In genomic region chr9:35267976-35268715, GRCm38 (mm10) we compare ENCODE assay signal across 8 mouse cellular contexts. TPM values are rescaled to one million over a fixed set of nuclear protein-coding genes. Genes with fewer than 3 reads are reported as not detected.
DNase-seq lines count a peak whose midpoint lies in the region; ATAC-seq and TF ChIP-seq lines count a peak whose summit lies in the region.

No protein-coding gene starts in this region.

- H3K4me3 ChIP-seq in cerebellum, adult 2 months (replicated peaks; ENCODE audit: insufficient read depth, low read depth, low read length), result peak overlapping the region; percentile 69
- H3K4me3 ChIP-seq in testis, adult 2 months (ENCODE audit: control insufficient read depth, low read depth, low read length), result peak overlapping the region; percentile 94
- peak overlapping the region; percentile 77 for H3K4me3 ChIP-seq in hindbrain, embryonic 14.5 days (replicated peaks; ENCODE audit: low read length)
- peak overlapping the region; percentile 82 for H3K4me3 ChIP-seq in midbrain, embryonic 12.5 days

- H3K9me3 ChIP-seq in hindbrain, embryonic 14.5 days (ENCODE audit: control insufficient read depth, low read length), result no peaks in the 10 kb centered on the region
- no peaks in the 10 kb centered on the region for H3K9me3 ChIP-seq in midbrain, embryonic 12.5 days

- no peaks in the 10 kb centered on the region; the same call in 1 of the 2 replicates for H3K4me1 ChIP-seq in cerebellum, adult 2 months (ENCODE audit: control insufficient read depth, insufficient read depth, low read length)
- peaks cover 4% of the 10 kb centered on the region for H3K4me1 ChIP-seq in testis, adult 2 months (ENCODE audit: control insufficient read depth, insufficient read depth, low read length)
- H3K4me1 ChIP-seq in hindbrain, embryonic 14.5 days (replicated peaks; ENCODE audit: control insufficient read depth, insufficient read depth, low read length), result peaks cover 19% of the 10 kb centered on the region; the same call in 1 of the 2 replicates
- peaks cover 15% of the 10 kb centered on the region for H3K4me1 ChIP-seq in midbrain, embryonic 12.5 days

- H3K4me2 ChIP-seq in hindbrain, embryonic 14.5 days (replicated peaks), result peak overlapping the region; percentile 61
- H3K4me2 ChIP-seq in midbrain, embryonic 12.5 days (replicated peaks), result peak overlapping the region; percentile 65

- peaks cover 3% of the 10 kb centered on the region; the same call in 1 of the 2 replicates for H3K36me3 ChIP-seq in testis, adult 2 months (ENCODE audit: control insufficient read depth, insufficient read depth, low read length)
- peaks cover 15% of the 10 kb centered on the region for H3K36me3 ChIP-seq in hindbrain, embryonic 14.5 days (replicated peaks; ENCODE audit: control insufficient read depth, insufficient read depth)
- H3K36me3 ChIP-seq in midbrain, embryonic 12.5 days, result peaks cover 8% of the 10 kb centered on the region

- TF ChIP-seq POLR2A in cerebellum, adult 2 months (IDR thresholded peaks at IDR 0.05; ENCODE audit: borderline replicate concordance, insufficient read depth, low read length), result no peak
- no peak for TF ChIP-seq POLR2A in testis, adult 2 months (IDR thresholded peaks at IDR 0.05; ENCODE audit: control insufficient read depth, low read depth, low read length)

- H3K27ac ChIP-seq in cerebellum, adult 2 months (ENCODE audit: insufficient read depth, low read length), result peak overlapping the region; percentile 27
- H3K27ac ChIP-seq in testis, adult 2 months (ENCODE audit: control insufficient read depth, insufficient read depth, low read depth, low read length), result peak overlapping the region; percentile 69; the same call in 1 of the 2 replicates
- H3K27ac ChIP-seq in hindbrain, embryonic 14.5 days, result peak overlapping the region; percentile 70; the same call in 1 of the 2 replicates
- H3K27ac ChIP-seq in midbrain, embryonic 12.5 days (replicated peaks), result no peak overlapping the region

- 3% methylated on average over 21 of the region's 21 CpGs for WGBS in cerebellum, adult 2 months
- WGBS in hindbrain, embryonic 14.5 days, result 3% methylated on average over 21 of the region's 21 CpGs
- WGBS in midbrain, embryonic 12.5 days, result 4% methylated on average over 21 of the region's 21 CpGs

- H3K9ac ChIP-seq in hindbrain, embryonic 14.5 days, result peak overlapping the region; percentile 72
- peak overlapping the region; percentile 55 for H3K9ac ChIP-seq in midbrain, embryonic 12.5 days (replicated peaks)

- no peaks in the 10 kb centered on the region for H3K27me3 ChIP-seq in cerebellum, adult 2 months (ENCODE audit: control insufficient read depth, insufficient read depth, low read length)
- no peaks in the 10 kb centered on the region for H3K27me3 ChIP-seq in testis, adult 2 months (ENCODE audit: control insufficient read depth, insufficient read depth, low read length)
- H3K27me3 ChIP-seq in hindbrain, embryonic 14.5 days (ENCODE audit: control insufficient read depth, insufficient read depth, low read length), result no peaks in the 10 kb centered on the region
- H3K27me3 ChIP-seq in midbrain, embryonic 12.5 days, result no peaks in the 10 kb centered on the region

- no peak for TF ChIP-seq CTCF in cerebellum, adult 2 months (IDR thresholded peaks at IDR 0.05; ENCODE audit: borderline replicate concordance, insufficient read depth, low read depth, low read length)
- no peak for TF ChIP-seq CTCF in testis, adult 2 months (IDR thresholded peaks at IDR 0.05; ENCODE audit: control insufficient read depth, insufficient read depth, insufficient replicate concordance, low read depth, low read length)

- peak; percentile 59 for ATAC-seq in hindbrain, embryonic 14.5 days (ENCODE audit: low FRiP score)
- peak; percentile 64 for ATAC-seq in midbrain, embryonic 12.5 days (ENCODE audit: low FRiP score, low read depth)

- peak in 1 of 2 experiments; percentile 32 for DNase-seq in cerebellum, adult 2 months
- no peak for DNase-seq in cerebellum, postnatal 25 days
- DNase-seq in testis, postnatal 10 days (ENCODE audit: low spot score), result no peak
- DNase-seq in hindbrain, embryonic 14.5 days (ENCODE audit: low spot score), result no peak
- DNase-seq in adrenal gland, postnatal 10 days, result no peak
- no peak for DNase-seq in adrenal gland, adult 8-10 months

RNA-seq across cellular contexts. Expression of gene Rpusd4, which starts 0.5 kb away (rescaled TPM):
- 11.2 and 11.7 TPM in 2 replicates for polyA plus RNA-seq in cerebellum, adult 2 months (2012; rRNA removed)
- polyA plus RNA-seq in testis, adult 2 months (2012; rRNA removed), result 4.7 and 5.2 TPM in 2 replicates
- 18.2 and 20.2 TPM in 2 replicates for polyA plus RNA-seq in hindbrain, embryonic 14.5 days (2014; fragmentation: Nextera tagmentation; extraction: Ambion mirVana)
- polyA plus RNA-seq in midbrain, embryonic 12.5 days (2016; fragmentation: Nextera tagmentation; extraction: Ambion mirVana), result 26.0 and 26.9 TPM in 2 replicates
- total RNA-seq in adrenal gland, postnatal 10 days (2021), result 10 to 100 TPM; 15.3 to 17.1 TPM
- total RNA-seq in adrenal gland, adult 8-10 months (2022), result 10 to 100 TPM; 20.4 to 26.9 (median 22.4) TPM

RNA-seq across cellular contexts. Expression of gene Fam118b, which starts 0.5 kb away (rescaled TPM):
- polyA plus RNA-seq in cerebellum, adult 2 months (2012; rRNA removed), result 23.3 and 23.4 TPM in 2 replicates
- 78.5 and 79.5 TPM in 2 replicates for polyA plus RNA-seq in testis, adult 2 months (2012; rRNA removed)
- 55.5 and 55.9 TPM in 2 replicates for polyA plus RNA-seq in hindbrain, embryonic 14.5 days (2014; fragmentation: Nextera tagmentation; extraction: Ambion mirVana)
- polyA plus RNA-seq in midbrain, embryonic 12.5 days (2016; fragmentation: Nextera tagmentation; extraction: Ambion mirVana), result 69.3 and 70.1 TPM in 2 replicates
- total RNA-seq in adrenal gland, postnatal 10 days (2021), result 10 to 100 TPM; 11.3 TPM
- total RNA-seq in adrenal gland, adult 8-10 months (2022), result 10 to 100 TPM in 3 of 4 experiments, 1 to 10 TPM in 1; 9.5 to 18.4 (median 15.5) TPM

RNA-seq across cellular contexts. Expression of gene Foxred1, which starts 57.3 kb away (rescaled TPM):
- polyA plus RNA-seq in cerebellum, adult 2 months (2012; rRNA removed), result 54.6 and 55.1 TPM in 2 replicates
- 23.3 and 27.5 TPM in 2 replicates for polyA plus RNA-seq in testis, adult 2 months (2012; rRNA removed)
- polyA plus RNA-seq in hindbrain, embryonic 14.5 days (2014; fragmentation: Nextera tagmentation; extraction: Ambion mirVana), result 36.2 and 40.4 TPM in 2 replicates
- polyA plus RNA-seq in midbrain, embryonic 12.5 days (2016; fragmentation: Nextera tagmentation; extraction: Ambion mirVana), result 48.5 and 52.6 TPM in 2 replicates
- 100 to 1,000 TPM in 1 of 2 experiments, 10 to 100 TPM in 1; 93.6 to 102 TPM for total RNA-seq in adrenal gland, postnatal 10 days (2021)
- 10 to 100 TPM; 48.5 to 62.4 (median 56.3) TPM for total RNA-seq in adrenal gland, adult 8-10 months (2022)
